Mouse (Mus musculus): Measurements from ENCODE around the gene Myo16. TPM values are rescaled to one million over a fixed set of nuclear protein-coding genes. Genes with fewer than 3 reads are reported as not detected.

Gene Myo16
- polyA plus RNA-seq, 2 experiments, result 0.55 to 0.98 TPM

GRCm38 (mm10) chr8:10468490-10468889 lies 314.8 kb downstream of the Myo16 start:
- 51% methylated on average over 3 of the region's 3 CpGs for WGBS
- DNase-seq (ENCODE audit: low spot score) (no peak), ATAC-seq (ENCODE audit: low FRiP score, low read depth) (no peak)
- Histone ChIP-seq H3K4me1 (ENCODE audit: control insufficient read depth, insufficient read depth, low read length) (peaks cover 5% of the 10 kb centered on the region; the same call in 1 of the 2 replicates), H3K4me2 (replicated peaks; ENCODE audit: low read depth, low read length, severe bottlenecking) (no peak overlapping the region), H3K9me3 (ENCODE audit: control insufficient read depth, low read length) (no peaks in the 10 kb centered on the region), H3K27ac (replicated peaks; ENCODE audit: low read depth, low read length) (no peak overlapping the region), H3K4me3 (replicated peaks; ENCODE audit: low read length) (no peak overlapping the region), H3K9ac (ENCODE audit: low read depth, low read length, severe bottlenecking) (no peak overlapping the region), H3K36me3 (ENCODE audit: control insufficient read depth, insufficient read depth, low read length) (no peaks in the 10 kb centered on the region), H3K27me3 (ENCODE audit: control insufficient read depth, insufficient read depth, low read length) (no peaks in the 10 kb centered on the region)
- TF ChIP-seq POLR2A (IDR thresholded peaks at IDR 0.05; ENCODE audit: borderline replicate concordance, extremely low read depth, insufficient read depth, insufficient read length), result no peak

DNA sequence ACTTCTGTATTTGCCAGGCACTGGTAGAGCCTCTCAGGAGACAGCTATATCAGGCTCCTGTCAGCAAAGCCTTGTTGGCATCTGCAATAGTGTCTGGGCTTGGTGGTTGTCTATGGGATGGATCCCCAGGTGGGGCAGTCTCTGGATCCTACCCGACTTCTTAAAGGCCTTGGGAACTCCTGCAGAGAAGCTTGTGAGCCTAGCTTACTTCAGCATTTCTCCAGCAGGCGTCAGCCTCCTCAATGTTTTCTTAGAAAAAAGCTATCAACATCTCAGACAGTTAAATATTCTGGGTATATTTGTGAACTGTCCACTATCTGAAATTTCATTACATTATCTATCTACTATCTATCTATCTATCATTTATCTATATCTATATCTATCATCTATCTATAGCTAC lies 315.9 kb downstream of the Myo16 start:
- Histone ChIP-seq H3K4me2 (replicated peaks; ENCODE audit: low read depth, low read length, severe bottlenecking) (no peak overlapping the region), H3K36me3 (ENCODE audit: control insufficient read depth, insufficient read depth, low read length) (no peaks in the 10 kb centered on the region), H3K27me3 (ENCODE audit: control insufficient read depth, insufficient read depth, low read length) (no peaks in the 10 kb centered on the region), H3K4me3 (replicated peaks; ENCODE audit: low read length) (no peak overlapping the region), H3K4me1 (ENCODE audit: control insufficient read depth, insufficient read depth, low read length) (peaks cover 5% of the 10 kb centered on the region; the same call in 1 of the 2 replicates), H3K27ac (replicated peaks; ENCODE audit: low read depth, low read length) (no peak overlapping the region), H3K9ac (ENCODE audit: low read depth, low read length, severe bottlenecking) (no peak overlapping the region), H3K9me3 (ENCODE audit: control insufficient read depth, low read length) (no peaks in the 10 kb centered on the region)
- no peak for DNase-seq (ENCODE audit: low spot score)
- TF ChIP-seq POLR2A (IDR thresholded peaks at IDR 0.05; ENCODE audit: borderline replicate concordance, extremely low read depth, insufficient read depth, insufficient read length), result no peak
- ATAC-seq (ENCODE audit: low FRiP score, low read depth), result no peak
- 63% methylated on average over 2 of the region's 2 CpGs for WGBS

DNA sequence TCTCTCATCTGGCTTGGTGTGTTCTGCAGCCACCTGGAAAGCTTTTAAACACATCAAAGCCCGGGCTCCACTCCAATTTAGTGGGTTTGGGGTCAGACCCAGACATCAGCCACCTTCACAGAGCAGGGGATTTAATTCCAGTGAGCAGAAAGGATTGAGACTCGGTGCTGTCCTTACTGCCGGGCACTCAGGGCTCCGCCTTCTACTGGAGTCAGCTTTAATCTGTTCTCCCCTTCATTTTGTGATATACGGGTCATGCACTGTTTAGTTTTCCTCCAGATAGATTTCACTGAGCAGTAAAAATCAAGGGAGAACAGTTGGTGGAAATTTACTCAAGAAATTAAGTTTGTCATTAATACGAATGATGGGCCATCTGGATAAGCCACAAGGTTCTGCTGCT lies 316.6 kb downstream of the Myo16 start:
- Histone ChIP-seq H3K4me1 (ENCODE audit: control insufficient read depth, insufficient read depth, low read length) (peaks cover 5% of the 10 kb centered on the region; the same call in 1 of the 2 replicates), H3K9ac (ENCODE audit: low read depth, low read length, severe bottlenecking) (no peak overlapping the region), H3K4me2 (replicated peaks; ENCODE audit: low read depth, low read length, severe bottlenecking) (no peak overlapping the region), H3K4me3 (replicated peaks; ENCODE audit: low read length) (no peak overlapping the region), H3K36me3 (ENCODE audit: control insufficient read depth, insufficient read depth, low read length) (no peaks in the 10 kb centered on the region), H3K27me3 (ENCODE audit: control insufficient read depth, insufficient read depth, low read length) (no peaks in the 10 kb centered on the region), H3K9me3 (ENCODE audit: control insufficient read depth, low read length) (no peaks in the 10 kb centered on the region), H3K27ac (replicated peaks; ENCODE audit: low read depth, low read length) (no peak overlapping the region)
- DNase-seq (ENCODE audit: low spot score) (no peak), ATAC-seq (ENCODE audit: low FRiP score, low read depth) (no peak)
- no peak for TF ChIP-seq POLR2A (IDR thresholded peaks at IDR 0.05; ENCODE audit: borderline replicate concordance, extremely low read depth, insufficient read depth, insufficient read length)
- 16% methylated on average over 6 of the region's 6 CpGs for WGBS

GRCm38 (mm10) chr8:10472371-10472770 lies 318.7 kb downstream of the Myo16 start:
- no peaks in the 10 kb centered on the region for H3K9me3 ChIP-seq (ENCODE audit: control insufficient read depth, low read length)
- H3K27ac ChIP-seq (replicated peaks; ENCODE audit: low read depth, low read length), result no peak overlapping the region
- H3K27me3 ChIP-seq (ENCODE audit: control insufficient read depth, insufficient read depth, low read length), result no peaks in the 10 kb centered on the region
- no peak overlapping the region for H3K9ac ChIP-seq (ENCODE audit: low read depth, low read length, severe bottlenecking)
- no peaks in the 10 kb centered on the region for H3K36me3 ChIP-seq (ENCODE audit: control insufficient read depth, insufficient read depth, low read length)
- TF ChIP-seq POLR2A (IDR thresholded peaks at IDR 0.05; ENCODE audit: borderline replicate concordance, extremely low read depth, insufficient read depth, insufficient read length), result no peak
- no peak overlapping the region for H3K4me3 ChIP-seq (replicated peaks; ENCODE audit: low read length)
- no peak for ATAC-seq (ENCODE audit: low FRiP score, low read depth)
- WGBS, result 85% methylated on average over 3 of the region's 3 CpGs
- DNase-seq (ENCODE audit: low spot score), result no peak
- peaks cover 5% of the 10 kb centered on the region; the same call in 1 of the 2 replicates for H3K4me1 ChIP-seq (ENCODE audit: control insufficient read depth, insufficient read depth, low read length)
- H3K4me2 ChIP-seq (replicated peaks; ENCODE audit: low read depth, low read length, severe bottlenecking), result no peak overlapping the region

GRCm38 (mm10) chr8:10474446-10474845 lies 320.7 kb downstream of the Myo16 start:
- Histone ChIP-seq H3K4me2 (replicated peaks; ENCODE audit: low read depth, low read length, severe bottlenecking) (no peak overlapping the region), H3K9ac (ENCODE audit: low read depth, low read length, severe bottlenecking) (no peak overlapping the region), H3K27ac (replicated peaks; ENCODE audit: low read depth, low read length) (no peak overlapping the region), H3K36me3 (ENCODE audit: control insufficient read depth, insufficient read depth, low read length) (no peaks in the 10 kb centered on the region), H3K4me3 (replicated peaks; ENCODE audit: low read length) (no peak overlapping the region), H3K9me3 (ENCODE audit: control insufficient read depth, low read length) (no peaks in the 10 kb centered on the region), H3K4me1 (ENCODE audit: control insufficient read depth, insufficient read depth, low read length) (peaks cover 5% of the 10 kb centered on the region; the same call in 1 of the 2 replicates), H3K27me3 (ENCODE audit: control insufficient read depth, insufficient read depth, low read length) (no peaks in the 10 kb centered on the region)
- no peak for TF ChIP-seq POLR2A (IDR thresholded peaks at IDR 0.05; ENCODE audit: borderline replicate concordance, extremely low read depth, insufficient read depth, insufficient read length)
- no peak for ATAC-seq (ENCODE audit: low FRiP score, low read depth)
- DNase-seq (ENCODE audit: low spot score), result no peak
- 80% methylated on average over 3 of the region's 3 CpGs for WGBS

- no peak overlapping the region for H3K27ac ChIP-seq (replicated peaks; ENCODE audit: low read depth, low read length)
- H3K36me3 ChIP-seq (ENCODE audit: control insufficient read depth, insufficient read depth, low read length), result no peaks in the 10 kb centered on the region
- no peak overlapping the region for H3K9ac ChIP-seq (ENCODE audit: low read depth, low read length, severe bottlenecking)
- H3K4me3 ChIP-seq (replicated peaks; ENCODE audit: low read length), result no peak overlapping the region
- WGBS, result 79% methylated on average over 10 of the region's 10 CpGs
- H3K4me2 ChIP-seq (replicated peaks; ENCODE audit: low read depth, low read length, severe bottlenecking), result no peak overlapping the region
- no peaks in the 10 kb centered on the region for H3K9me3 ChIP-seq (ENCODE audit: control insufficient read depth, low read length)
- no peaks in the 10 kb centered on the region for H3K27me3 ChIP-seq (ENCODE audit: control insufficient read depth, insufficient read depth, low read length)
- H3K4me1 ChIP-seq (ENCODE audit: control insufficient read depth, insufficient read depth, low read length), result no peaks in the 10 kb centered on the region
- no peak for TF ChIP-seq POLR2A (IDR thresholded peaks at IDR 0.05; ENCODE audit: borderline replicate concordance, extremely low read depth, insufficient read depth, insufficient read length)
- no peak for ATAC-seq (ENCODE audit: low FRiP score, low read depth)
- DNase-seq (ENCODE audit: low spot score), result no peak
Observed at GRCm38 (mm10) chr8:10479059-10479458, 325.3 kb downstream of the Myo16 start.
